Mouse (Mus musculus) intestine, embryonic 15.5 days (tissue): ENCODE measurements at regions not wholly inside any gene's neighbourhood (a gene's known extent, or its start where the extent isn't known, plus 50 kb on each side); places are given as distances from the start of the nearest gene placed in this dataset.

Experiments
- ATAC-seq: fragments of 200-750 bp; cut with Nextera tagmentation; 2 replicates; pipeline ENCODE4 v1.8.0; 2017; ENCODE audit warnings: moderate TSS enrichment, moderate library complexity
- H3K27ac ChIP-seq: fragments of 300-500 bp; sonication (generic); 2 replicates; pipeline ENCODE4 v1.5.1; 2015; ENCODE audit warnings: mild to moderate bottlenecking, inconsistent platforms
- H3K27me3 ChIP-seq: fragments of 300-500 bp; sonication (generic); replicated peaks from 2 replicates; pipeline ENCODE4 v1.6.1; 2015; ENCODE audit warnings: inconsistent platforms
- H3K36me3 ChIP-seq: fragments of 300-500 bp; sonication (generic); 2 replicates; pipeline ENCODE4 v1.6.1; 2015; ENCODE audit warnings: inconsistent platforms
- H3K4me1 ChIP-seq: fragments of 300-500 bp; sonication (generic); replicated peaks from 2 replicates; pipeline ENCODE4 v1.6.1; 2015; ENCODE audit warnings: inconsistent platforms
- H3K4me2 ChIP-seq: fragments of 300-500 bp; sonication (generic); replicated peaks from 2 replicates; pipeline ENCODE4 v1.6.1; 2015; ENCODE audit warnings: mild to moderate bottlenecking, inconsistent platforms
- H3K4me3 ChIP-seq: fragments of 300-500 bp; sonication (generic); replicated peaks from 2 replicates; pipeline ENCODE4 v1.5.1; 2015; ENCODE audit warnings: inconsistent platforms
- H3K9ac ChIP-seq: fragments of 300-500 bp; sonication (generic); 2 replicates; pipeline ENCODE4 v1.6.1; 2015; ENCODE audit warnings: inconsistent platforms
- H3K9me3 ChIP-seq: fragments of 300-500 bp; sonication (generic); 2 replicates; pipeline ENCODE4 v1.6.1; 2016; ENCODE audit warnings: inconsistent platforms
- WGBS: fragments of 180-500 bp; shearing (Covaris S2); methylation state at CpG from one replicate; pipeline ENCODE4 v1.1.7; 2015; 5-methylcytosine and 5-hydroxymethylcytosine counted together

DNA sequence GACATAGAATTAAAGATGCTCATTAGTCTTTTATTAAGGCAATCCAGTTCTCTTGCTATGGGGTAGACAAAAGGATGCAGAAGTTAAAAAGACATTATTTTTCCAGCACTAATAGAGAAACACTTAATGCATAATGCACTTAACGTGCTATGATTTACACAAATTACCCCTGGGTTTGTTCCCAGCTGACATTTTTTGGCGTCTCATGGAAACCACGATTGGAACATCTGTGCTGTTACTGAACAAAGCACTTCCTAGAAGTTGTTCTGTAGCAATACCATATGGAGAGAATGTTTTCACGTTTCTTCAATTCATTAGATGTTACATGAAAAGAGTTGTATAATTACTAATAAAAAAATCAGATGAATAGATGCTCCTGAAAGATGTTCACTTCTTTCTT lies 635.2 kb downstream of the Gm597 start:
- 49% methylated on average over 4 of the region's 4 CpGs for WGBS
- H3K27me3 ChIP-seq = no peaks in the 10 kb centered on the region
- no peak for ATAC-seq

DNA sequence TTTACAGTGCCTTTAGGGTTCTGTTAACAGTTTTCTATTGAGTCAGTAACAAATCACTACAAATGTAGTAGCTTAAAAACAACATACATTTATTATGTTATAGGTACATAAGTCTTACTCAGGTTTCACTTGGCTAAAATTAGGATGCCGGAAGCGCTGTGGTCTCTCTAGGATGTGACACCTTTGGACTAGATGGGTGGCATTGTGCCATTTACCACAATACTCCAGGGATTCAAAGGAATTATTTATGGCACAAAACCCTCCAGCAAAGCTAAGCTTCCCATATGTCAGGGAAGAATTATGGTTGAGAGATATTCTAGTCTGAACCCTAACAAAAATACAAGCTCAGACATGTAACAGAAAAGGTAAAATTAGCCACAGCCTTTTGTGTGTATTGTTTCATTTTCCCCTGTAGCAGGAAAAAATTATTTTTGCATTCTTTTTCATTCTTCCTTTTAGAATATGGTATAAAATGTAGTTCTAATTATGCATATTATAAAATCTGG lies 678.0 kb downstream of the Gm597 start:
- H3K4me3 ChIP-seq = no peak overlapping the region
- WGBS = 82% methylated on average over 2 of the region's 2 CpGs
- no peak overlapping the region for H3K27ac ChIP-seq
- H3K9ac ChIP-seq = no peak overlapping the region
- H3K9me3 ChIP-seq = no peaks in the 10 kb centered on the region
- ATAC-seq = no peak
- H3K4me1 ChIP-seq = no peaks in the 10 kb centered on the region
- no peaks in the 10 kb centered on the region for H3K36me3 ChIP-seq
- H3K27me3 ChIP-seq = no peaks in the 10 kb centered on the region
- H3K4me2 ChIP-seq = no peak overlapping the region

More for the DNA sequence above, 635.2 kb downstream of the Gm597 start:
- Histone ChIP-seq H3K4me3 (no peak overlapping the region), H3K4me2 (no peak overlapping the region), H3K9me3 (no peaks in the 10 kb centered on the region), H3K36me3 (no peaks in the 10 kb centered on the region), H3K9ac (no peak overlapping the region), H3K4me1 (no peaks in the 10 kb centered on the region), H3K27ac (no peak overlapping the region)

DNA sequence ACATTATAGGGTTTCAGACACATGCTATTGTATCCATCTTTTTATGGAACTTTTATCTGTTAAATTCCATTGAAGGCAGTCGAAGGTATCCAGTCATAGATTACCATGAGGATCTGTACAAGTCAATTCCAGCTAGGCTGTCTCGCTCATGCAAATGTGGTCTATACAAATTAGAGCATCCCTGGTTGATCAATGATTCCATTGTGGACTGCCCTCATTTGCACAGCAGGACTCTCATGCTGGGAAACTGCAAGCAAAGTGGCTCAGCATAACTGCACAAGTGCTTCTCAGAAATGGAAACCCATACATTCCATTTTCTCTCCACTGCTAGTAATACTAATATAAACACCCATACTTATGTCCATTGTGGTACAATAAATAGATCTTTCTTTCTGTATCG lies 695.6 kb downstream of the Gm597 start:
- H3K27ac ChIP-seq = no peak overlapping the region
- no peaks in the 10 kb centered on the region for H3K4me1 ChIP-seq
- no peaks in the 10 kb centered on the region for H3K9me3 ChIP-seq
- WGBS = 69% methylated on average over 3 of the region's 3 CpGs
- no peak overlapping the region for H3K4me2 ChIP-seq
- no peaks in the 10 kb centered on the region for H3K27me3 ChIP-seq
- H3K9ac ChIP-seq = no peak overlapping the region
- no peaks in the 10 kb centered on the region for H3K36me3 ChIP-seq
- no peak overlapping the region for H3K4me3 ChIP-seq
- no peak for ATAC-seq

DNA sequence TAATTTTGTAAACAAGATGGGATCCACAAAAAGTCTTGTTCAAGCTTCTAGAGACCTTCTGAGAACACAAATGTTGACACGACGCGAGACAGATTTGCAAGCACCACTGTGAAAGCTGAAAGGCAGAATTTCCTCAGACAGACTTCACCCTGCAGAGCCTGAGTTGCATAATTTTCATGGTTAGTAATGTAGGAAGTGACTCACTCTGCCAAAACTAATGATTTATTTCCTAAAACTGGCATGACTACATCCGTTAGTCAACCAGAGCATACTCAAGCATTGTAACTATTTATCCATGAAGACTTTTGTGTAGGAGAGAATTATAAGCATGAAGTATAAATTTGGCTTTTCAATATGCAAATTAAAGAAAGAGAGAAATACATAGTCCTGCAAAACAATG lies 726.1 kb downstream of the Gm597 start:
- no peak overlapping the region for H3K4me2 ChIP-seq
- no peak overlapping the region for H3K4me3 ChIP-seq
- no peak overlapping the region for H3K9ac ChIP-seq
- no peak overlapping the region for H3K27ac ChIP-seq
- ATAC-seq = no peak
- no peaks in the 10 kb centered on the region for H3K36me3 ChIP-seq
- H3K4me1 ChIP-seq = no peaks in the 10 kb centered on the region
- no peaks in the 10 kb centered on the region for H3K9me3 ChIP-seq
- H3K27me3 ChIP-seq = no peaks in the 10 kb centered on the region
- 78% methylated on average over 4 of the region's 4 CpGs for WGBS

DNA sequence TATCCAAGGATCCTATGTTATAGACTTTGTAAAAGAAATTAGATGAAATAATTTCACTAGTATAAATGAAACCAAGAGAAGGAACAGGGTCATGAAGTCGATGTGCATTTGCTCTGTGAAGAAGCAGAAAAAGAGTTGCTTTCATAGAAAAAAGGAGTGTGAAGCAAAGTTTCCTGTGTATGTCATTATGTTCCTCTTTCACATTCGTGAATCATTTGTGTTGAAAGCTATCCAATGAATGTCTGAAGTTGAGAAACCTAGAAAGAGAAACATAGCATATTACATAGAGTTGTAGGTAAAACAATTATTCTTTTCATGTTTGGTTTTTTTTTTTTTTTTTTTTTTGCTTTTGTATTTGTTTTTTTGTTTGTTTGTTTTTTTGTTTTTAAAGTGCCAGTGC lies 732.1 kb downstream of the Gm597 start:
- H3K9ac ChIP-seq = no peak overlapping the region
- H3K36me3 ChIP-seq = no peaks in the 10 kb centered on the region
- no peak overlapping the region for H3K4me2 ChIP-seq
- H3K27me3 ChIP-seq = no peaks in the 10 kb centered on the region
- no peak overlapping the region for H3K27ac ChIP-seq
- no peaks in the 10 kb centered on the region for H3K4me1 ChIP-seq
- no peak overlapping the region for H3K4me3 ChIP-seq
- ATAC-seq = no peak
- WGBS = 61% methylated on average over 2 of the region's 2 CpGs
- H3K9me3 ChIP-seq = no peaks in the 10 kb centered on the region

DNA sequence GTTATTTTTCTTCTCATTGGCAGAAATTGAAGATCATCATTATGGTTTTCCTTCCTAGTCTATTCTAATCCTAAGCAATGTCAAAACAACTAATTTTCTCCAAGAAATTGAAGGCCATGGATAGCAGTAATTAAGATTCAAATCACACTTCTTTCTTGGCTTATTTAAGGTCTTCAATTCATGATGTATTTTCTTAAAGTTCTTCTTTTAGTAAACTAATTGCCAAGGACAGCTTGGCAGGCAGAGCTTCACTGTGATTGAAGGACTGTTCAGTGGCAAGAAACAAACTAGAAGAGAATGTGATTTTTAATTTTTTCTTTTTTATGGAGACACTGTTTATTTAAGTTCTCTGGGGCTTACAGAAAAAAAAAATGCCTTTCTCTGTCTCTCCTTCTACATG lies 732.7 kb downstream of the Gm597 start:
- H3K9me3 ChIP-seq = no peaks in the 10 kb centered on the region
- no peak overlapping the region for H3K27ac ChIP-seq
- no peaks in the 10 kb centered on the region for H3K36me3 ChIP-seq
- H3K4me2 ChIP-seq = no peak overlapping the region
- no peak overlapping the region for H3K4me3 ChIP-seq
- no peak overlapping the region for H3K9ac ChIP-seq
- ATAC-seq = no peak
- no peaks in the 10 kb centered on the region for H3K27me3 ChIP-seq
- H3K4me1 ChIP-seq = no peaks in the 10 kb centered on the region

DNA sequence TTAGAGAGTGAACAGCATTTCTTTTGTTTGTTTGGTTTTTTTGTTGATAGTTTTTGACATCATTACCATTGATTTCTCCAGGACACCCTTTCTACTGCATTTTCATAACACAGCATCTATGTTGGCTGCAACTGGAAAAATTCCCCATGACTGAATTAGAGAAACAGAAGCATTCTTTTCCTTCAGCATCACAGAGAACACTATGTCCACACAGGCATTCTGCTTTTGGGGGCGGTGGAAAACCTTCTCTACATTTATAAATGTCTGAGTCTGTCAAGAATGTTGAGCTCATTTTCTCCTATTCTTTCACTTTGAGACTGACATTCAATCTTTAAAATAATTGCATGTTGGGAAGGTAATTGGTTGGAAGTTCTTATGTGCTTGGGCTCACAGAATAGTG lies 734.4 kb downstream of the Gm597 start:
- Histone ChIP-seq H3K36me3 (no peaks in the 10 kb centered on the region), H3K27ac (no peak overlapping the region), H3K9me3 (no peaks in the 10 kb centered on the region), H3K4me3 (no peak overlapping the region), H3K4me1 (no peaks in the 10 kb centered on the region), H3K27me3 (no peaks in the 10 kb centered on the region), H3K4me2 (no peak overlapping the region), H3K9ac (no peak overlapping the region)
- WGBS = 86% methylated on average over 1 of the region's 1 CpGs
- ATAC-seq = no peak

DNA sequence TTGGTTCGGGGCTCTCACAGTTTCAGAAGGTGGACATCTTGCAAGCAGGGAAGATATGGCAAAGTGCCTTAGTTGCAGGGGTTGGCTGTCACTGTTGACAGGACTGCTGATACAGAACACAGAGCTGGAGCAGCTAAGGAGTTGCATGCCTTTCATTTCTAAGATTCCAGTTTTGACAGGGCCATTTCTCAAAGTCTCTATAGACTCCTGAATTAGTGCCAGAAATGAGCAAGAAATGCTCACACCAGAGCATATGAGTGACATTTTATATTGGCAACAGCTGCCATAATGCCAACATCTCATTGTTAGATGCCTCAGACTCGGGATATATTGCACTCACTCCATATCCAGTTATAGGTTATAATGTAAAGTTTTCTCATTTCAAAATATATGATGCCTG lies 754.3 kb downstream of the Gm597 start:
- no peaks in the 10 kb centered on the region for H3K4me1 ChIP-seq
- H3K9ac ChIP-seq = no peak overlapping the region
- no peaks in the 10 kb centered on the region for H3K36me3 ChIP-seq
- H3K9me3 ChIP-seq = no peaks in the 10 kb centered on the region
- 0 out of 2 replicates have a peak, but pooled peaks have one; percentile 43 for ATAC-seq
- no peak overlapping the region for H3K4me2 ChIP-seq
- H3K27ac ChIP-seq = no peak overlapping the region
- H3K27me3 ChIP-seq = no peaks in the 10 kb centered on the region
- H3K4me3 ChIP-seq = no peak overlapping the region
- 46% methylated on average over 2 of the region's 2 CpGs for whole genome bisulfite sequencing

DNA sequence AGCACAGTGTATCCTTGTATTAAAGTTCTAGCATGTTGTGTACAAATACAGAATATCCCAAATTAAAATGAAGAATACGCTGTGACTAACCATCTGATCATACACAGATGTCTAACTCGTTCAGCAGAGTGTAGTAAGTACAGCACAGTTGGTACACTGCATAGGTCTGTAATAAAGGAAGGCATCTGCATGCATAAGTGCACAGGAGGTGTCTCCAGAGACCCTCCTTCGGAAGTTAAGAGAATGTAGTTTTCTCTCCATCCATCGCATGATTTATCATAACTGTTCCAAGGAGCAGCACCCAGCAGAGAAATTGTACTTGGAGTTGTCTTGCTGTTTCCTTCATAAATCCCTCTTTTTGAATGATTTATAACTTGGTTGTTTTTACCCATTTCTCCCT lies 781.6 kb downstream of the Gm597 start:
- Histone ChIP-seq H3K27me3 (no peaks in the 10 kb centered on the region), H3K27ac (no peak overlapping the region), H3K9ac (no peak overlapping the region), H3K36me3 (no peaks in the 10 kb centered on the region), H3K4me3 (no peak overlapping the region), H3K4me1 (no peaks in the 10 kb centered on the region), H3K4me2 (no peak overlapping the region), H3K9me3 (no peaks in the 10 kb centered on the region)
- 76% methylated on average over 4 of the region's 4 CpGs for WGBS
- ATAC-seq = no peak

DNA sequence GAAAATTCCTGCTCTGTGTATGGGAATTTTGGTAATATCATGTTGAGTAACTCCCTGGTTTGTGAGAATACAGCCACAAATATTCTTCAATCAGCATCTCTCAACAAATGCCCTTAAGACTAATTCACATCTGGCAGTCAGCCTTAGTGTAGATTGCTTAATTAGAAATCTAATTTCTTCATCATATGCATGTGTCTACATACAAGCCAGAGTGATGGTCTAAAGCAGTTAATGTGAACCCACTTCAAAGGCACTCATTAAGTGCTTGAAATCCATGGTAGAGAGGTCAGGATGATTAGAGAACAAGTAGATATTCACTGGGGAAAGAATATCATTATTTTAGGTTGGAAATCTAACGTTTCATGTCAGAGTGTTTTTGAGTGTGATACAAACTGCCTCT lies 816.7 kb downstream of the Gm597 start:
- H3K4me1 ChIP-seq = no peaks in the 10 kb centered on the region
- no peak for ATAC-seq
- 65% methylated on average over 1 of the region's 1 CpGs for WGBS

More for the DNA sequence above, 816.7 kb downstream of the Gm597 start:
- H3K27me3 ChIP-seq = no peaks in the 10 kb centered on the region
- no peaks in the 10 kb centered on the region for H3K9me3 ChIP-seq
- H3K36me3 ChIP-seq = no peaks in the 10 kb centered on the region
- H3K4me3 ChIP-seq = no peak overlapping the region
- H3K4me2 ChIP-seq = no peak overlapping the region
- no peak overlapping the region for H3K27ac ChIP-seq
- no peak overlapping the region for H3K9ac ChIP-seq
